Mouse (Mus musculus): ENCODE measurements around the gene Tmem8.

Gene Tmem8

DNA sequence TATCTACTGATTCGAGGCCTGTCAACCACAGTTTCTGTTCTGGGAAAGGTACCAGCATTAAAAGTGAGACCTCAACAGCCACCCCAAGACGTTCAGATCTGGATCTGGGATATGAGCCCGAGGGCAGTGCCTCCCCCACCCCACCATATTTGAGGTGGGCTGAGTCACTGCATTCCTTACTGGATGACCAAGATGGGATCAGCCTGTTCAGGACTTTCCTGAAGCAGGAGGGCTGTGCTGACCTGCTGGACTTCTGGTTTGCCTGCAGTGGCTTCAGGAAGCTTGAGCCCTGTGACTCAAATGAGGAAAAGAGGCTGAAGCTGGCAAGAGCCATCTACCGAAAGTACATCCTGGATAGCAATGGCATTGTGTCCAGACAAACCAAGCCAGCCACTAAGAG is 29.7 kb downstream of the Tmem8 start:
- ATAC-seq (ENCODE audit: low TSS enrichment): no peak

DNA sequence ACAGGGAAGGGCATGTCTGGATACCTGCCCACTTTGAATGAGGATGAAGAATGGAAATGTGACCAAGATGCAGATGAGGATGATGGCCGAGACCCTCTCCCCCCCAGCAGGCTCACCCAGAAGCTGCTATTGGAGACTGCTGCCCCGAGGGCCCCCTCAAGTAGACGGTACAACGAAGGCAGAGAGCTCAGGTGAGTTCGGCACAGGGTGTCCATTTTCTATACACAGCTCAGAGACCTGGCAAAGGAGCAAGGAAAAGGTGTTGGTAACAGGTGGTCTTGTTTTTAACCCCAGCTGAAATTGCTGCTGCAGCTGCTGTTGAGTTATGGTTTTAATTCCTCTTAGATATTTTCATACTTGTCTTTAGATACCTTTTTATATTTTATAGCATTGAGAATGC is 30.3 kb downstream of the Tmem8 start:
- ATAC-seq (ENCODE audit: low TSS enrichment): no peak

DNA sequence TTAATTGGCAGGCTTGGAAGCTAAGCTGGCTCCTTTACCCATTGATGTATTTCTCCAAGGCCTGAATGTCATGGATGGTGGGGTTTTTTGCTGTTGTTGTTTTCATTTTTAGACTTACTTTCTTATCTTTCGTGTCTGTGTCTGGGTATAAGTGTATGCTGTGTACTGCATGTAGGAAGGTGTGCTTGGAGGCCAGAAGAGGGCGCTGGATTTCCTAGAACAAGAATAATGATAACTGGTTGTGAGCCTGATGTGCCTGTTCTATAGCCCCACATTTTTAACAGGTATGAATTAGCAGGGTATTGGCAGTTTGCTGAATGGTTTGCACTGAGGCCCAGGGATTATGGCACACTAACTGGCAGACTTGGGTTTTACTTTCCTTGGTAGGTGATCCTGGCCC is 36.0 kb downstream of the Tmem8 start:
- ATAC-seq (ENCODE audit: low TSS enrichment): no peak

DNA sequence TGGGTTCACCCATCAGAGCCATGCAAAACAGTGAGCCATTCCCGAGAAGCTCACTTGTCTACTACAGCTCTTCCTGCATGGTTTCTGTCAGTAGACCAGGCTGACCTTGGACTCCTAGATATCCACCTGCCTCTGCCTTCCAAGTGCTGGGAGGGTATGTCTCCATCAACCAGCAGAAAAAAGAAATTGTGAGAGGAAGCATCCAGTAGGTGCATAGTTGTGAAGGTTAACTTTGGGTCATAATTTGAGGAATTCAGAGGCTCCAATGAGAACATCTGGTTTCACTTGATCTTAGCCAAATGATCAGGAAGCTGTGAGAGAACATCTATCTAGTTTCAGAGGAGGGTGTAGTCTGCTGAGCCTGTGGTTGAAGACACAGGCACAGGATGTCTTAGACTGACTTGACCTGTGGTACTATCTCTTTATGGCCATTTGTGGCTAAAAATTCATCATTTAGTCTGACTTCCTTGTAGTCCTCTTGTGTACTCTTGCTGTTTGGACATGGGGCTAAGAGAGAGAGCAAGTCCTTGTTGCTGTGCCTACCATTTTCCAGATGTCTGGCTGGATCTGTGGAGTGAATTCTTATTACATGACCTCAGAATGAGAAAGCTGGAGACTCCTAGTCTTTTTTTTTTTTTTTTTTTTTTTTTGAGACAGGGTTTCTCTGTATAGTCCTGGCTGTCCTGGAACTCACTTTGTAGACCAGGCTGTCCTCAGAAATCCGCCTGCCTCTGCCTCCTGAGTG is 39.0 kb downstream of the Tmem8 start:
- no peak for ATAC-seq (ENCODE audit: low TSS enrichment)

DNA sequence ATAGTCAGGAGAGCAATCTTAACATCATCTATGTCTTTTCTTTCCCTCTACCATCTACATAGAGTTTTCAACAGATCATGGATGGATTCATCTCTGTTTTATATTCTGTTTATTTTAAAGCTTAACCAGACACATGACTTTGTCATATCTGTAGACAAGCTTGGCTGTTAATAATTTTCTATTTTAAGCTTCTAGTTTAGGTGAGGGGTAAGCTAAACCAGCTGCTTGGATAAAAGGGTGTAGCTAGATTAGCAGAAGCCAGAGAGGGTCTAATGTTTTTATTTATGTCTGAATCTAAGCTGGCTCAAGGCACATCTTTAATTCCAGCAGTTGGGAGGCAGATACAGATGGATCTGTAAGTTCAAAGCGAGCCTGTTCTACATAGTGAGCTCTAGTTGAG is 49.6 kb downstream of the Tmem8 start:
- ATAC-seq (ENCODE audit: low TSS enrichment): no peak

DNA sequence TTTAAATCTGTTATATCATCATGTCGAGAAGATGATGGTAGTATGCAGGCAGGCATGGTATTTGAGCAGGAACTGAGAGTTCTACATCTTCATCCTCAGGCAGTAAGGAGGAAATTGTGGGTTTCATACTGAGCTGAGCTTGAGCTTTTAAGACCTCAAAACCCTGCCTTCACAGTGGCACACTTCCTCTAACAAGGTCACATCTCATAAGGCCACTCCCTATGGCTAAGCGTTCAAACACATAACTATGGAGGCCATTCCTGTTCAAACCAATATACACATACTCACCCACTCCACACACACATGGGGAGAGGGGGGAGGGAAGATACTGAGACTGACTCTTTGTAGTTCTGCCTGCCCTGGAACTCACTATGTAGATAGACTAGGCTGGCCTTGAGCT is 54.9 kb downstream of the Tmem8 start:
- no peak for ATAC-seq (ENCODE audit: low TSS enrichment)

Data from frontal cortex, adult (tissue).